Mouse (Mus musculus) cerebellum, postnatal 4 days (tissue): ENCODE data around the gene Sox12.
"Not testable (repeated sequence)": the region's sequence is repeated elsewhere in the genome, so short reads cannot be mapped to it uniquely, and the experiment has no call there.

Experiments used
- DNase-seq, 2 experiments: peaks; one replicate each; pipeline ENCODE4 v3.0.0; 2022; ENCODE audit warnings: low spot score in 2 of 2, mixed read lengths in 1 of 2

The Sox12 gene

GRCm38 (mm10) chr2:152359616-152360015 is 38.2 kb downstream of the Sox12 start:
- DNase-seq: no peak

DNA sequence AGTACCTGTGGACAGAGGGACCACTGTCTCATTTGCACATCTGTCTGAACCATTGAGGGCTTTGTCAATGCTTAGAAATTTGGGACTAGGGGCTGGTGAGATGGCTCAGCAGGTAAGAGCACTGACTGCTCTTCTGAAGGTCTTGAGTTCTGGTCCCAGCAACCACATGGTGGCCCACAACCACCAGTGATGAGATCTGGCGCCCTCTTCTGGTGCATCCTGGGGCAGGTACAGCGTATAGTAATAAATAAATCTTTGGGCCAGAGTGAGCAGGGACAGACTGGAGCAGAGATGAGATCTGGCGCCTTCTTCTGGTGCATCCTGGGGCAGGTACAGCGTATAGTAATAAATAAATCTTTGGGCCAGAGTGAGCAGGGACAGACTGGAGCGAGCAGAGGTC is 38.9 kb downstream of the Sox12 start:
- not testable (repeated sequence) for DNase-seq

GRCm38 (mm10) chr2:152357254-152357653 is 40.6 kb downstream of the Sox12 start:
- DNase-seq: no peak

DNA sequence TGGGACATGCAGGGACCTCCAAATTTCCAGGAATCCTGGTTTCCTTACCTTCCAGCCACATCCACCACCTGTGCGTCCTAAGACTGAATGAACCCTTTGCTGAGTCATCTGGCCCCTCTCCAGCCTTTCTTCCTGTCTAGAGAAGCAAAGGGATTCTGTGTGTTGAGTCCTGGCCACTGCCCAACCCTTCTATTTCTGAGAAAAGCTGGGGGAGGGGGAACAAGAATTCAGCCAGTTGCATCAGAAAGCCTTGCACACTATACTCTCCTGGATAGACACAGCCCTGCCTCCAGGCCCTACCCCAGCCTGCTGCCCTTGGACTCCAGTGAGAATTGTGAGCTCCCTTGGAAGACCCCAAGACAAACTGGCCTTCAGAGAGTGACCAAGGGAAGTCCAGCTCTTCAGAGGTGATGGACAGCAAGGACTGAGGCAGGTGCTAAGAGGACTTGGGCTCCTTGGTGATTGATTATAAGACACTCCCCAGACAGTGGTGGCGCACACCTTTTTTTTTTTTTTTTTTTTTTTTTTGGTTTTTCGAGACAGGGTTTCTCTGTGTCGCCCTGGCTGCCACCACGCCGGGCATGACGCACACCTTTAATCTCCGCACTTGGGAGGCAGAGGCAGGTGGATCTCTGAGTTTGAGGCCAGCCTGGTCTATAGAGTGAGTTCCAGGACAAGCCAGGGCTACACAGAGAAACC is 47.9 kb downstream of the Sox12 start:
- DNase-seq: no peak

DNA sequence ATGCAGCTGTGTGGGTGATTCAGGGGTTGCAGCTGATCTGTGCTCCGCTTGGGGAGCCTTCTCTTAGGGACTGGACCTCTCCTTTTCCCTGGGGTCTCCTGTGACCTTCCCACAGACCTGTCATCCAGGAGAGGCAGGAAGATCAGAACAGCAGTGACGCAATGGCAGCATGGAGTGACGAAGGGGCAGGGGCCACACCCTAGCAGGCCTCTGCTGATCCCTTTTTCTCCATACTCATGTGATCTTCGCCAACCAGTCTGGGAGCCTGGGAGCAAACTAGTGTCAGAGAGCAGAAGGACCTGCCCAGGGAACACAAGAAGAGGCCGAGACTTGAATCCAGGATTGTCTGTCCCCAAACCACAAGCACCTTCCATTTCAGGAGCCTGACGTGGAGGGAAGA is 48.7 kb downstream of the Sox12 start:
- no peak for DNase-seq

- no peak for DNase-seq
These were observed 50.1 kb downstream of the Sox12 start for GRCm38 (mm10) chr2:152347722-152348121.

GRCm38 (mm10) chr2:152346776-152347465 is 50.9 kb downstream of the Sox12 start:
- DNase-seq: no peak

DNA sequence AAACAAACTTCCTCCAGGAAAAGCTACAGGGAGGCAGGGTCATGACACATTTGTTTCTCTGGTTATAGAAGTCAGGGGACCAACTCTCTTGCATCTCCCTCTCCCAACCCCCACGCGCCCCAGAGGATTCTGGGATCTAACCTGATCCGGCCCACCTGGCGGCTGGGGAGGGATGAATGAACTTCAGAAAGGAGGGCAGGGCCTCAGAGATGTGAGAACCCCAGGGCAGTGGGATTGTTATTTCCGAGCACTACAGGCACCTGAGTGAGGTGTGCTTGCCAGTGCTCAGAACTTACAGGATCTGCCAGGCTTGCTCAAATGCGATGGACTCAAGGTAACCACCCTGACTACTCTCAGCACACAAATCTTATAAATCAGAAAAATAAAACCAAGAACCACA is 52.5 kb downstream of the Sox12 start:
- no peak for DNase-seq

DNA sequence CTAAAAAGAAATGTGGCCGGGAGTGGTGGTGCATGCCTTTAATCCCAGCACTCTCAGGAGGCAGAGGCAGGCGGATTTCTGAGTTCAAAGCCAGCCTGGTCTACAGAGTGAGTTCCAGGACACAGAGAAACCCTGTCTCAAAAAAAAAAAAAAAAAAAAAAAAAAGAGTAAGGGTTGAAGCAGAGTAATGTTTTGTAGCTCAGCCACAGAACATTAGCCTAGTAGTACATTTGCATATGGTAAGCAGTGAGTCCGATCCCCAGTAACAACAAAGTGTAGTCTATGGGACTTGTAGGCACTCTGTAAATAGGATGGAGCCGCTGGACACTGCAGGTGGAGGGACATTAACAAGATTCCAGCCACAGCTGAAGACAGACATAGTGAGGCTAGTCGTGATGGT is 53.0 kb downstream of the Sox12 start:
- DNase-seq: no peak

GRCm38 (mm10) chr2:152344361-152344760 is 53.5 kb downstream of the Sox12 start:
- DNase-seq: no peak
